Mouse (Mus musculus) heart, postnatal 4 days (tissue): ENCODE results near the gene Pax7. TPM values are rescaled to one million over a fixed set of nuclear protein-coding genes. Genes with fewer than 3 reads are reported as not detected.
A peak's percentile ranks its signal among the peaks of the same experiment; 100 is the strongest.

Source experiments
- DNase-seq: peaks from one replicate; pipeline ENCODE4 v3.0.0; 2021
- total RNA-seq, 2 experiments: library from RNA; stranded (reverse); gene quantifications; 2 replicates each; pipeline ENCODE4 v1.2.3; 2021

Pax7 gene
- total RNA-seq = not detected

GRCm38 (mm10) chr4:139833036-139833634, at the start of gene Pax7:
Gene Pax7, minus strand, starts transcription at chr4:139833528.
- DNase-seq = no peak

GRCm38 (mm10) chr4:139881796-139882195, 48.5 kb upstream of the Pax7 start:
- DNase-seq = no peak

GRCm38 (mm10) chr4:139879324-139879723, 46.0 kb upstream of the Pax7 start:
- no peak for DNase-seq

- DNase-seq = no peak
Observed at GRCm38 (mm10) chr4:139878443-139878842, 45.1 kb upstream of the Pax7 start.

- peak; percentile 71 for DNase-seq
Observed at GRCm38 (mm10) chr4:139877269-139877668, 43.9 kb upstream of the Pax7 start.

- DNase-seq = peak; percentile 54
Observed at GRCm38 (mm10) chr4:139872595-139872994, 39.3 kb upstream of the Pax7 start.

GRCm38 (mm10) chr4:139871699-139872098, 38.4 kb upstream of the Pax7 start:
- DNase-seq = no peak

GRCm38 (mm10) chr4:139863218-139863617, 29.9 kb upstream of the Pax7 start:
- no peak for DNase-seq

- DNase-seq = peak; percentile 93
Observed at GRCm38 (mm10) chr4:139858635-139859176, 25.4 kb upstream of the Pax7 start.

- no peak for DNase-seq
Observed at GRCm38 (mm10) chr4:139852219-139853035, 19.1 kb upstream of the Pax7 start.

GRCm38 (mm10) chr4:139851387-139851786, 18.1 kb upstream of the Pax7 start:
- no peak for DNase-seq

GRCm38 (mm10) chr4:139850547-139851170, 17.3 kb upstream of the Pax7 start:
- DNase-seq = no peak

GRCm38 (mm10) chr4:139843456-139843855, 10.1 kb upstream of the Pax7 start:
- DNase-seq = no peak

- DNase-seq = no peak
Observed at GRCm38 (mm10) chr4:139842919-139843318, 9.6 kb upstream of the Pax7 start.

GRCm38 (mm10) chr4:139840939-139841500, 7.7 kb upstream of the Pax7 start:
- DNase-seq = no peak

- DNase-seq = no peak
Observed at GRCm38 (mm10) chr4:139840442-139840841, 7.1 kb upstream of the Pax7 start.

- DNase-seq = no peak
Observed at GRCm38 (mm10) chr4:139836681-139837080, 3.4 kb upstream of the Pax7 start.

GRCm38 (mm10) chr4:139836196-139836595, 2.9 kb upstream of the Pax7 start:
- no peak for DNase-seq

- no peak for DNase-seq
Observed at GRCm38 (mm10) chr4:139833817-139834401, 581 bp upstream of the Pax7 start.

- DNase-seq = no peak
Observed at GRCm38 (mm10) chr4:139832281-139833035, 870 bp downstream of the Pax7 start.

- no peak for DNase-seq
Observed at GRCm38 (mm10) chr4:139831501-139832230, 1.7 kb downstream of the Pax7 start.
